Mouse (Mus musculus) embryonic facial prominence, embryonic 15.5 days (tissue): ENCODE data around the gene Gm20388. TPM values are rescaled to one million over a fixed set of nuclear protein-coding genes. Genes with fewer than 3 reads are reported as not detected.

Experiments used
- ATAC-seq: fragments of 200-750 bp; cut with Nextera tagmentation; 2 replicates; pipeline ENCODE4 v1.8.0; 2017; ENCODE audit warnings: low read depth, moderate TSS enrichment; ENCODE audit not compliant: insufficient number of reproducible peaks, low FRiP score, low TSS enrichment
- H3K27ac ChIP-seq: fragments of 300-500 bp; sonication (generic); replicated peaks from 2 replicates; pipeline ENCODE4 v1.5.1; 2015; ENCODE audit warnings: mild to moderate bottlenecking, inconsistent platforms
- H3K27me3 ChIP-seq: fragments of 300-500 bp; sonication (generic); 2 replicates; pipeline ENCODE4 v1.6.1; 2015; ENCODE audit warnings: inconsistent platforms
- H3K36me3 ChIP-seq: fragments of 300-500 bp; sonication (generic); 2 replicates; pipeline ENCODE4 v1.6.1; 2015; ENCODE audit warnings: mild to moderate bottlenecking, inconsistent platforms
- H3K4me1 ChIP-seq: fragments of 300-500 bp; sonication (generic); 2 replicates; pipeline ENCODE4 v1.6.1; 2015; ENCODE audit warnings: inconsistent platforms
- H3K4me2 ChIP-seq: fragments of 300-500 bp; sonication (generic); replicated peaks from 2 replicates; pipeline ENCODE4 v1.6.1; 2015; ENCODE audit warnings: mild to moderate bottlenecking, inconsistent platforms
- H3K4me3 ChIP-seq: fragments of 300-500 bp; sonication (generic); replicated peaks from 2 replicates; pipeline ENCODE4 v1.5.1; 2015; ENCODE audit warnings: mild to moderate bottlenecking, inconsistent platforms
- H3K9ac ChIP-seq: fragments of 300-500 bp; sonication (generic); 2 replicates; pipeline ENCODE4 v1.6.1; 2015; ENCODE audit warnings: inconsistent platforms
- H3K9me3 ChIP-seq: fragments of 300-500 bp; sonication (generic); replicated peaks from 2 replicates; pipeline ENCODE4 v1.6.1; 2016; ENCODE audit warnings: inconsistent platforms
- WGBS: fragments of 180-500 bp; shearing (Covaris S2); methylation state at CpG from one replicate; pipeline ENCODE4 v1.1.7; 2015; 5-methylcytosine and 5-hydroxymethylcytosine counted together
- polyA plus RNA-seq: library from polyadenylated mRNA; unstranded; fragments of >200 nt; fragmentation: Nextera tagmentation; extraction: Ambion mirVana; gene quantifications from 2 replicates; pipeline ENCODE4 v1.2.1, GENCODE M21; 2015

Gene Gm20388
- polyA plus RNA-seq, 1 experiment from 2014 or later: 8.0 TPM

DNA sequence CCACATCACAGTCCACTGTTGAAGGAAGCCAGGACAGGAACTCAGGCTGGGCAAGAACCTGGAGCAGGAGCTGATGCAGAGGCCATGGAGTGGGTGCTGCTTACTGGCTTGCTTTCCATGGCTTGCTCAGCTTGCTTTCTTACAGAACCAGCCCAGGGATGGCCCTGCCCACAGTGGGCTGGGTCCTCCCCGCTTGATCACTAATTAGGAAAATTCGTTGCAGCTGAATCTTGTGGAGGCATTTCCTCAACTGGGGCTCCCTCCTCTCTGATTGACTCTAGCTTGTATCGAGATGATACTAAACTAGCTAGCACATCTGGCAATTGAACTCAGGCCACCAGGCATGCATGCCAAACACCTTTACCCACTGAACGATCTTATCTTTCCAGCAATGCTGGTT lies 4128.7 kb downstream of the Gm20388 start:
- Histone ChIP-seq H3K4me3 (no peak overlapping the region), H3K36me3 (peaks cover 86% of the 10 kb centered on the region), H3K27me3 (no peaks in the 10 kb centered on the region)

GRCm38 (mm10) chr8:124042201-124042600 lies 4131.6 kb downstream of the Gm20388 start:
- H3K27ac ChIP-seq: no peak overlapping the region
- H3K36me3 ChIP-seq: peaks cover 83% of the 10 kb centered on the region
- no peaks in the 10 kb centered on the region for H3K9me3 ChIP-seq
- H3K4me1 ChIP-seq: no peaks in the 10 kb centered on the region
- no peak overlapping the region for H3K4me3 ChIP-seq
- no peak overlapping the region for H3K9ac ChIP-seq
- H3K4me2 ChIP-seq: no peak overlapping the region
- no peak for ATAC-seq
- H3K27me3 ChIP-seq: no peaks in the 10 kb centered on the region
- WGBS: 83% methylated on average over 1 of the region's 1 CpGs

More for the DNA sequence above, 4128.7 kb downstream of the Gm20388 start:
- H3K9ac ChIP-seq: no peak overlapping the region
- H3K27ac ChIP-seq: no peak overlapping the region
- no peak overlapping the region for H3K4me2 ChIP-seq
- ATAC-seq: no peak
- no peaks in the 10 kb centered on the region for H3K4me1 ChIP-seq
- no peaks in the 10 kb centered on the region for H3K9me3 ChIP-seq
- 39% methylated on average over 4 of the region's 4 CpGs for WGBS

GRCm38 (mm10) chr8:124044421-124044820 lies 4133.8 kb downstream of the Gm20388 start:
- Histone ChIP-seq H3K27me3 (no peaks in the 10 kb centered on the region), H3K4me3 (no peak overlapping the region), H3K9ac (no peak overlapping the region), H3K4me2 (no peak overlapping the region), H3K4me1 (no peaks in the 10 kb centered on the region), H3K27ac (no peak overlapping the region), H3K9me3 (no peaks in the 10 kb centered on the region), H3K36me3 (peaks cover 75% of the 10 kb centered on the region)
- 89% methylated on average over 5 of the region's 5 CpGs for WGBS
- ATAC-seq: no peak

- no peak for ATAC-seq
- no peaks in the 10 kb centered on the region for H3K9me3 ChIP-seq
- no peak overlapping the region for H3K4me3 ChIP-seq
- H3K9ac ChIP-seq: no peak overlapping the region
- WGBS: 93% methylated on average over 12 of the region's 12 CpGs
- H3K4me2 ChIP-seq: no peak overlapping the region
- no peaks in the 10 kb centered on the region for H3K4me1 ChIP-seq
- no peak overlapping the region for H3K27ac ChIP-seq
- peaks cover 73% of the 10 kb centered on the region for H3K36me3 ChIP-seq
- no peaks in the 10 kb centered on the region for H3K27me3 ChIP-seq
Observed at GRCm38 (mm10) chr8:124044931-124045330, 4134.3 kb downstream of the Gm20388 start.

DNA sequence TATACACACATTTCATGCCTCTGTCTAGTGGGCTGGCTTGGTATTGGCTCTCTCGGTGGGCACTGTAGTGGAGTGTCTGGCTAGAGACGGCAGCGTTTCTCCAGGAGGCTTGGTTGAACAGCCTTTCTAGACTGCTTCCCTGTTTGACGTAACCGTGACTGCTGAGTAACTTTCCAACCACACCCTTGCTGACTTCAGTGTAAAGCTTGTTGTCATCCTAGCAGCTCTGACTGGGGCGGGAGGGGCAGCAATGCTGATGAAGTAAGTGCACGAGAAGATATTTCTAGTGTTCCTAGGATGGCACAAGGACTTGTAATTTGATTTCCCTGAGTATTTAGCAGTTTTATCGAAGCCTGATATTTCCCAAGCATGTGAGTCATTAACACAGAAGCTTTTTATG lies 4135.2 kb downstream of the Gm20388 start:
- ATAC-seq: no peak
- Histone ChIP-seq H3K4me3 (no peak overlapping the region), H3K27me3 (no peaks in the 10 kb centered on the region), H3K4me1 (no peaks in the 10 kb centered on the region), H3K9ac (no peak overlapping the region), H3K9me3 (no peaks in the 10 kb centered on the region), H3K27ac (no peak overlapping the region), H3K4me2 (no peak overlapping the region), H3K36me3 (peaks cover 67% of the 10 kb centered on the region)
- WGBS: 80% methylated on average over 8 of the region's 8 CpGs

DNA sequence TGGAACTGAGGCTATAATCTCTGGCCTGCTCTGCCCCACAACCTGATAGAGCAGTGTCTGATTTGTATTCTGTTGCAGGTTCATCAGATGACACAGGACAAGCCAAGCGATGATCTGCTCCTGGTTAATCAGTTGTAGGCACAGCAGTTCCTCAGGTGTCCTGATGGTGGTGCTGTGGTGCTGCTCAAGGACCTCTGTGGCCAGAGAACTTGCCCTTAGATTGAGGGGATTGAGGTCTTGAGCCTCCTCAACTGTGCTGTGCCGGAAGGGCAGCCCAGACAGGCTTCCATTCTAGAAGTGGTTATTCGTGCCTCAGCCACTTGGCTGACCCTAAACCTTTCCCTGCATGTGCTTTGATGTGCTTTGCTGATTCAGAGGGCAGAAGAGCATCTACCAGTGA lies 4141.5 kb downstream of the Gm20388 start:
- Histone ChIP-seq H3K27me3 (no peaks in the 10 kb centered on the region), H3K9me3 (no peaks in the 10 kb centered on the region), H3K4me3 (no peak overlapping the region), H3K27ac (no peak overlapping the region), H3K4me2 (no peak overlapping the region), H3K36me3 (peaks cover 17% of the 10 kb centered on the region), H3K9ac (no peak overlapping the region), H3K4me1 (no peaks in the 10 kb centered on the region)
- 18% methylated on average over 3 of the region's 3 CpGs for WGBS
- no peak for ATAC-seq

DNA sequence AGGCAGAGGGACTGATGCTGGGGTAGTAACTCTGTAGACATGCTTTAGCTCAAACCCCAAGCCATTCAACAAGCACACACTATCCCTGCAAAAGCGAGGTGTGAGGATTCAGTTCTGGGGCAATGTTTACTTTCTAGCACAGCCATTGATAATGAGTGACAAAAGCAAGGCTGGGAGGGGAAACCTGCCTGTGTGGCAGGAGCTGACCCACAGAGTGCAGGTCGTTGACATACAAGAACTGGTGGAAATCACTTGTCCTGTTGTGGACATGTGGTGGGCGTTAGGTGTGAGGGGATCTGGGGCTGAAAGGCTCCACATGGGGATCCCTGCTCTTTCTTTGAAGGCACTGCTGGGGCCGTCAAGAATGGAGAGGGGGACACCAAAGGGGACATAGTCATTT lies 4141.9 kb downstream of the Gm20388 start:
- Histone ChIP-seq H3K27ac (no peak overlapping the region), H3K27me3 (no peaks in the 10 kb centered on the region), H3K4me3 (no peak overlapping the region), H3K36me3 (peaks cover 14% of the 10 kb centered on the region), H3K9ac (no peak overlapping the region), H3K4me1 (no peaks in the 10 kb centered on the region), H3K9me3 (no peaks in the 10 kb centered on the region), H3K4me2 (no peak overlapping the region)
- WGBS: 64% methylated on average over 4 of the region's 4 CpGs
- ATAC-seq: no peak

DNA sequence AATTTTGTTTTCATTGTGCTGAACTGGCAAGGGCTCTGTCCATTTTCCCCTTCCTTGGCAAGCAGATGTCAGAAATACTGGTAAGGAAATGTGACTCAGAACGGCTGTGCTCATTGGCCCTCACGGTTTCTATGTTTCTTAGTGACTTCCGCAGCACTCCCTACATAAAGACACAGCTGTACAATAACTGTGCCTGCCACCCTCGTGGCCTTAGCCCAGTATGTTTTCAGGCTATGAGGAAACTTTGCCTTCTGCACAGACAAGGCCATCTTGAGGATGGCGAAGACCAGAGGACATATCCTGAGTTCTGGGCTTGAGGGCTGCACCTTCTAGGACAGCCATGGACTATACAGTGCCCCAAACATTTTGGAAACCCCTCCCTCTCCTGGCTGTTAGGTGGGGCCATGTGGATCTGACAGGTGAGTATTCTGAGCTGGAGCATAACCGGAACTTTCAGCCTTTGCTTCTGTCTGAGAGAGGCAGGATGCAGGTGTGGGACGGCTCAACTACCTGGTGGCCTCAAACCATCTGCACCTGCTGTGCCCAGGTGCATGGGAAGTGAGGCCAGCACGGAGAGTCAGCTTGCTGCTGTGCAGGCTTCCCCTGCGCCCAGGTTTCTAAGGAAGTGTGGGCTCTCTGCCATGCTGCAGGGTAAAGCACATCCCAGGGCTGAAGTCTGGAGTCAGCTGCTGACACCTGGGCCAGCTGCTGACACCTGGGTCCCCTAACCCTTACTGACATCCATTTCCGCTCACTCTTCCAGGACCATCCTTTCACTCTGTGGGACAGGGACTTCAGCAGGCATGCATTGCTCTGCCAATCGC lies 4146.4 kb downstream of the Gm20388 start:
- H3K36me3 ChIP-seq: no peaks in the 10 kb centered on the region
- H3K9ac ChIP-seq: no peak overlapping the region
- ATAC-seq: no peak
- no peak overlapping the region for H3K4me3 ChIP-seq
- no peaks in the 10 kb centered on the region for H3K27me3 ChIP-seq
- no peaks in the 10 kb centered on the region for H3K9me3 ChIP-seq
- no peak overlapping the region for H3K4me2 ChIP-seq
- H3K27ac ChIP-seq: no peak overlapping the region
- 78% methylated on average over 11 of the region's 11 CpGs for WGBS
- H3K4me1 ChIP-seq: no peaks in the 10 kb centered on the region

- peak overlapping the region; percentile 65 for H3K27ac ChIP-seq
- peak; percentile 66 for ATAC-seq
- no peak overlapping the region for H3K4me3 ChIP-seq
Observed at GRCm38 (mm10) chr8:124066325-124067058, 4155.9 kb downstream of the Gm20388 start.

DNA sequence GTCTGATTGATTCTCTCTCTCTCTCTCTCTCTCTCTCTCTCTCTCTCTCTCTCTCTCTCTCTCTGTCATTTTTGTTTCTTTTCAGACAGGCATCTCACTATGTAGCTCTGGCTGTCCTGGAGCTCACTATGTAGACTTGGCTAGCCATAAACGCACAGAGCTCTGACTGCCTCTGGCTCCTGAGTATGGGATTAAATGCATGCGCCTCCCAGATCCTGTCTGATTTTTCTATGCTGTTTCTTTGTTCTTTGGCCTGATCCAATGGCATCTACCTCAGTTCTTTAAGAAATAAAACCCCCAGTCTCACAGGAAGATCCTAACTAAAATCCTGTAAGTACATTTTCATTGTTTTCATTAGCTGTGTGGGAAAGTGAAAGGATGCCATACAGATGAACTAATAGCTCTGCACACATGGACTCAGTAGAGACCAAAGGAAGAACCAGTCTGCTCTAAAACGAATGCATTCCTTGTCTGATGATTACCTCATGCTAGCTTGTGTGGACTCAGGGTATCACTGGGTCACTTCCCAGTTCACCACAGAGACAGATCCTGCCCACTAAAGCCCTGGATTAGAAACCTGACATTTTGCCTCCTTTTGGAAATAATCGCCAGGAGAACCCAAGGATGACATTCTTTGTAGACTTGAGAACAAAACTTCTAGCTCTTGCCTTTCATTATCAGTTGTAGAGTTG lies 4156.6 kb downstream of the Gm20388 start:
- H3K27me3 ChIP-seq: no peaks in the 10 kb centered on the region
- WGBS: 39% methylated on average over 4 of the region's 4 CpGs
- ATAC-seq: peak; percentile 16; the same call in 1 of the 2 replicates
- no peak overlapping the region for H3K4me3 ChIP-seq
- no peaks in the 10 kb centered on the region for H3K9me3 ChIP-seq
- H3K27ac ChIP-seq: peak overlapping the region; percentile 65
- no peaks in the 10 kb centered on the region for H3K36me3 ChIP-seq
- peaks cover 44% of the 10 kb centered on the region for H3K4me1 ChIP-seq
- no peak overlapping the region for H3K9ac ChIP-seq
- H3K4me2 ChIP-seq: no peak overlapping the region

More at GRCm38 (mm10) chr8:124066325-124067058, 4155.9 kb downstream of the Gm20388 start:
- H3K9ac ChIP-seq: no peak overlapping the region
- no peaks in the 10 kb centered on the region for H3K27me3 ChIP-seq
- H3K36me3 ChIP-seq: no peaks in the 10 kb centered on the region
- H3K9me3 ChIP-seq: no peaks in the 10 kb centered on the region
- H3K4me2 ChIP-seq: no peak overlapping the region
- peaks cover 38% of the 10 kb centered on the region for H3K4me1 ChIP-seq
- 53% methylated on average over 4 of the region's 4 CpGs for WGBS
